Mouse (Mus musculus): ENCODE measurements around the gene Ascc2. TPM values are rescaled to one million over a fixed set of nuclear protein-coding genes. Genes with fewer than 3 reads are reported as not detected.

Ascc2 gene
- total and polyA plus RNA-seq, 2 experiments from 2014 or later: 15.6 to 15.8 TPM

GRCm38 (mm10) chr11:4674593-4674992, 37.0 kb downstream of the Ascc2 start:
- 90% methylated on average over 1 of the region's 1 CpGs for WGBS
- Histone ChIP-seq H3K27ac (ENCODE audit: low read depth, low read length) (no peak overlapping the region), H3K4me2 (ENCODE audit: low read depth, low read length, poor library complexity, severe bottlenecking) (no peak overlapping the region), H3K27me3 (ENCODE audit: insufficient read depth, low read length) (no peaks in the 10 kb centered on the region), H3K36me3 (ENCODE audit: insufficient read depth, low read length) (peaks cover 49% of the 10 kb centered on the region), H3K4me1 (ENCODE audit: insufficient read depth, low read length) (no peaks in the 10 kb centered on the region), H3K9me3 (ENCODE audit: low read length) (no peaks in the 10 kb centered on the region), H3K4me3 (ENCODE audit: low read depth, low read length) (no peak overlapping the region), H3K9ac (replicated peaks; ENCODE audit: low read length, poor library complexity, severe bottlenecking) (no peak overlapping the region)
- ATAC-seq (ENCODE audit: low FRiP score) (no peak), DNase-seq (ENCODE audit: low spot score) (no peak)
- TF ChIP-seq CTCF (IDR thresholded peaks at IDR 0.05): no peak

GRCm38 (mm10) chr11:4675126-4675562, 37.6 kb downstream of the Ascc2 start:
- TF ChIP-seq CTCF (IDR thresholded peaks at IDR 0.05): no peak
- no peaks in the 10 kb centered on the region for H3K27me3 ChIP-seq (ENCODE audit: insufficient read depth, low read length)
- H3K4me2 ChIP-seq (ENCODE audit: low read depth, low read length, poor library complexity, severe bottlenecking): no peak overlapping the region
- DNase-seq (ENCODE audit: low spot score) (no peak), ATAC-seq (ENCODE audit: low FRiP score) (no peak)
- no peak overlapping the region for H3K4me3 ChIP-seq (ENCODE audit: low read depth, low read length)
- H3K4me1 ChIP-seq (ENCODE audit: insufficient read depth, low read length): no peaks in the 10 kb centered on the region
- no peak overlapping the region for H3K27ac ChIP-seq (ENCODE audit: low read depth, low read length)
- no peak overlapping the region for H3K9ac ChIP-seq (replicated peaks; ENCODE audit: low read length, poor library complexity, severe bottlenecking)
- H3K9me3 ChIP-seq (ENCODE audit: low read length): no peaks in the 10 kb centered on the region
- 92% methylated on average over 6 of the region's 6 CpGs for WGBS
- peaks cover 48% of the 10 kb centered on the region for H3K36me3 ChIP-seq (ENCODE audit: insufficient read depth, low read length)

GRCm38 (mm10) chr11:4675693-4676092, 38.1 kb downstream of the Ascc2 start:
- Histone ChIP-seq H3K4me2 (ENCODE audit: low read depth, low read length, poor library complexity, severe bottlenecking) (no peak overlapping the region), H3K27me3 (ENCODE audit: insufficient read depth, low read length) (no peaks in the 10 kb centered on the region), H3K4me3 (ENCODE audit: low read depth, low read length) (no peak overlapping the region), H3K9me3 (ENCODE audit: low read length) (no peaks in the 10 kb centered on the region), H3K36me3 (ENCODE audit: insufficient read depth, low read length) (peaks cover 43% of the 10 kb centered on the region), H3K4me1 (ENCODE audit: insufficient read depth, low read length) (no peaks in the 10 kb centered on the region), H3K9ac (replicated peaks; ENCODE audit: low read length, poor library complexity, severe bottlenecking) (no peak overlapping the region), H3K27ac (ENCODE audit: low read depth, low read length) (no peak overlapping the region)
- TF ChIP-seq CTCF (IDR thresholded peaks at IDR 0.05): no peak
- WGBS: 91% methylated on average over 6 of the region's 6 CpGs
- ATAC-seq (ENCODE audit: low FRiP score): no peak
- no peak for DNase-seq (ENCODE audit: low spot score)

- no peak for TF ChIP-seq CTCF (IDR thresholded peaks at IDR 0.05)
- no peaks in the 10 kb centered on the region for H3K9me3 ChIP-seq (ENCODE audit: low read length)
- ATAC-seq (ENCODE audit: low FRiP score) (no peak), DNase-seq (ENCODE audit: low spot score) (no peak)
- no peaks in the 10 kb centered on the region for H3K4me1 ChIP-seq (ENCODE audit: insufficient read depth, low read length)
- H3K36me3 ChIP-seq (ENCODE audit: insufficient read depth, low read length): peaks cover 44% of the 10 kb centered on the region
- no peak overlapping the region for H3K27ac ChIP-seq (ENCODE audit: low read depth, low read length)
- no peak overlapping the region for H3K4me2 ChIP-seq (ENCODE audit: low read depth, low read length, poor library complexity, severe bottlenecking)
- no peak overlapping the region for H3K9ac ChIP-seq (replicated peaks; ENCODE audit: low read length, poor library complexity, severe bottlenecking)
- WGBS: 90% methylated on average over 7 of the region's 7 CpGs
- no peak overlapping the region for H3K4me3 ChIP-seq (ENCODE audit: low read depth, low read length)
- H3K27me3 ChIP-seq (ENCODE audit: insufficient read depth, low read length): no peaks in the 10 kb centered on the region
Observed at GRCm38 (mm10) chr11:4677250-4677872, 39.8 kb downstream of the Ascc2 start.

- ATAC-seq (ENCODE audit: low FRiP score) (no peak), DNase-seq (ENCODE audit: low spot score) (peak; percentile 69)
- no peak for TF ChIP-seq CTCF (IDR thresholded peaks at IDR 0.05)
Observed at GRCm38 (mm10) chr11:4678700-4679440, 41.3 kb downstream of the Ascc2 start.

DNA sequence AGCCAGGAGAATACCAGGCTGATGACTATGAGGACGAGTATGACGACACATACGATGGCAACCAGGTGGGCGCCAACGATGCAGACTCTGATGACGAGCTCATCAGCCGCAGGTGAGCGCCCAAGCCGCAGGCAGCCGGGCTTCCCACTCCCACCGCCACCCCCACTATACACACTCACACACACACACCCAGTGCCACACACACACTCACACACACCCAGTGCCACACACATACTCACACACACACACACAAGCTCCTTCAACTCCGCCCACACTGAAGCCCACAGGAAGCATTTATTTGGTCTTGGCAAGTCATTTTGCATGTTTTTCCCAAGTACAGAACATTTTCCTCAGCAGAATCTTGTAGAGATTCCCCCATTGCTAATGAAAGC, 41.9 kb downstream of the Ascc2 start:
- no peak overlapping the region for H3K4me2 ChIP-seq (ENCODE audit: low read depth, low read length, poor library complexity, severe bottlenecking)
- H3K36me3 ChIP-seq (ENCODE audit: insufficient read depth, low read length): peaks cover 46% of the 10 kb centered on the region
- no peak overlapping the region for H3K9ac ChIP-seq (replicated peaks; ENCODE audit: low read length, poor library complexity, severe bottlenecking)
- no peaks in the 10 kb centered on the region for H3K9me3 ChIP-seq (ENCODE audit: low read length)
- H3K27ac ChIP-seq (ENCODE audit: low read depth, low read length): no peak overlapping the region
- no peak for TF ChIP-seq CTCF (IDR thresholded peaks at IDR 0.05)
- ATAC-seq (ENCODE audit: low FRiP score) (no peak), DNase-seq (ENCODE audit: low spot score) (no peak)
- H3K4me3 ChIP-seq (ENCODE audit: low read depth, low read length): no peak overlapping the region
- no peaks in the 10 kb centered on the region for H3K4me1 ChIP-seq (ENCODE audit: insufficient read depth, low read length)
- WGBS: 94% methylated on average over 12 of the region's 12 CpGs
- no peaks in the 10 kb centered on the region for H3K27me3 ChIP-seq (ENCODE audit: insufficient read depth, low read length)

More at GRCm38 (mm10) chr11:4678700-4679440, 41.3 kb downstream of the Ascc2 start:
- no peaks in the 10 kb centered on the region for H3K9me3 ChIP-seq (ENCODE audit: low read length)
- 84% methylated on average over 13 of the region's 13 CpGs for WGBS
- no peak overlapping the region for H3K9ac ChIP-seq (replicated peaks; ENCODE audit: low read length, poor library complexity, severe bottlenecking)
- H3K4me2 ChIP-seq (ENCODE audit: low read depth, low read length, poor library complexity, severe bottlenecking): no peak overlapping the region
- H3K4me1 ChIP-seq (ENCODE audit: insufficient read depth, low read length): no peaks in the 10 kb centered on the region
- peak overlapping the region; percentile 38 for H3K27ac ChIP-seq (ENCODE audit: low read depth, low read length)
- no peak overlapping the region for H3K4me3 ChIP-seq (ENCODE audit: low read depth, low read length)
- peaks cover 46% of the 10 kb centered on the region for H3K36me3 ChIP-seq (ENCODE audit: insufficient read depth, low read length)
- no peaks in the 10 kb centered on the region for H3K27me3 ChIP-seq (ENCODE audit: insufficient read depth, low read length)

Measured in midbrain, postnatal 0 days (tissue).